Mouse (Mus musculus) MEL (cell line): ENCODE results near the gene Olfr372. TPM values are rescaled to one million over a fixed set of nuclear protein-coding genes. Genes with fewer than 3 reads are reported as not detected.

Experiments used
- DNase-seq: peaks from one replicate; pipeline ENCODE4 v3.0.0; 2011; ENCODE audit warnings: low read depth, low spot score
- H3K27ac ChIP-seq: 2 replicates; pipeline ENCODE4 v1.5.1; 2012; ENCODE audit warnings: low read depth, mild to moderate bottlenecking, control low read depth, low read length, moderate library complexity; ENCODE audit not compliant: control insufficient read depth
- H3K27me3 ChIP-seq, 2 experiments: fragments of 150-350 bp in 1 of 2; sonication (generic) in 1 of 2; 2 replicates each; pipeline ENCODE4 v1.6.1; 2012; ENCODE audit warnings: low read length in 2 of 2, mild to moderate bottlenecking in 2 of 2, improper control_type of control experiment in 1 of 2, moderate library complexity in 1 of 2; ENCODE audit not compliant: insufficient read depth in 2 of 2, control insufficient read depth in 1 of 2
- H3K36me3 ChIP-seq, 2 experiments: 2 replicates each; pipeline ENCODE4 v1.6.1; 2012 to 2014; ENCODE audit warnings: low read length in 2 of 2, improper control_type of control experiment in 1 of 2, inconsistent platforms in 1 of 2, mild to moderate bottlenecking in 1 of 2; ENCODE audit not compliant: insufficient read depth in 2 of 2, control insufficient read depth in 1 of 2
- H3K4me1 ChIP-seq, 2 experiments: fragments of 150-350 bp in 1 of 2; sonication (generic) in 1 of 2; 2 replicates each; pipeline ENCODE4 v1.6.1; 2012; ENCODE audit warnings: low read length in 2 of 2, improper control_type of control experiment in 1 of 2, mild to moderate bottlenecking in 1 of 2; ENCODE audit not compliant: insufficient read depth in 2 of 2, control insufficient read depth in 1 of 2
- H3K4me3 ChIP-seq, 2 experiments: fragments of 150-350 bp in 1 of 2; sonication (generic) in 1 of 2; 2 replicates each; pipeline ENCODE4 v1.5.1; 2012; ENCODE audit warnings: low read depth in 2 of 2, low read length in 2 of 2, mild to moderate bottlenecking in 2 of 2, moderate library complexity in 2 of 2, control low read depth in 1 of 2, improper control_type of control experiment in 1 of 2; ENCODE audit not compliant: control insufficient read depth in 1 of 2, insufficient read depth in 1 of 2
- H3K79me2 ChIP-seq: 2 replicates; pipeline ENCODE4 v1.6.1; 2012; ENCODE audit warnings: mild to moderate bottlenecking, low read length, moderate library complexity; ENCODE audit not compliant: control insufficient read depth, poor library complexity, insufficient read depth
- H3K9ac ChIP-seq: 2 replicates; pipeline ENCODE4 v1.6.1; 2012; ENCODE audit warnings: low read depth, mild to moderate bottlenecking, control low read depth, low read length, moderate library complexity; ENCODE audit not compliant: control insufficient read depth, poor library complexity, severe bottlenecking
- H3K9me3 ChIP-seq: fragments of 150-350 bp; sonication (generic); replicated peaks from 2 replicates; pipeline ENCODE4 v1.6.1; 2012; ENCODE audit warnings: mild to moderate bottlenecking, low read length, improper control_type of control experiment, moderate library complexity; ENCODE audit not compliant: insufficient read depth
- CHD1 ChIP-seq: IDR thresholded peaks from 2 replicates; pipeline ENCODE4 v1.6.1; 2012; ENCODE audit warnings: low read depth, mild to moderate bottlenecking, inconsistent platforms, low read length, improper control_type of control experiment
- CHD2 ChIP-seq: IDR thresholded peaks from 2 replicates; pipeline ENCODE4 v1.6.1; 2011; ENCODE audit warnings: low read length, improper control_type of control experiment
- CTCF ChIP-seq, 3 experiments: IDR thresholded peaks in 2 of 3; conservative IDR thresholded peaks in 1 of 3; 2 replicates each; pipeline ENCODE4 v1.5.1; 2011 to 2012; ENCODE audit warnings: low read length in 3 of 3, low read depth in 2 of 3, mild to moderate bottlenecking in 2 of 3, improper control_type of control experiment in 1 of 3, inconsistent platforms in 1 of 3, mixed read lengths in 1 of 3, moderate library complexity in 1 of 3; ENCODE audit not compliant: control insufficient read depth in 1 of 3, insufficient read depth in 1 of 3, poor library complexity in 1 of 3, severe bottlenecking in 1 of 3
- E2F4 ChIP-seq: IDR thresholded peaks from 2 replicates; pipeline ENCODE4 v1.6.1; 2011; ENCODE audit warnings: low read depth, low read length, improper control_type of control experiment, borderline replicate concordance
- ELF1 ChIP-seq: IDR thresholded peaks from 2 replicates; pipeline ENCODE4 v1.6.1; 2014; ENCODE audit warnings: low read depth, mild to moderate bottlenecking, inconsistent platforms, low read length, improper control_type of control experiment, moderate library complexity
- EP300 ChIP-seq, 2 experiments: IDR thresholded peaks; 2 replicates each; pipeline ENCODE4 v1.6.1; 2011; ENCODE audit warnings: improper control_type of control experiment in 2 of 2, low read length in 2 of 2, low read depth in 1 of 2, mild to moderate bottlenecking in 1 of 2
- ETS1 ChIP-seq: IDR thresholded peaks from 2 replicates; pipeline ENCODE4 v1.6.1; 2012; ENCODE audit warnings: low read depth, mild to moderate bottlenecking, inconsistent platforms, low read length, improper control_type of control experiment, moderate library complexity
- GABPA ChIP-seq: IDR thresholded peaks from 2 replicates; pipeline ENCODE4 v1.6.1; 2012; ENCODE audit warnings: low read depth, mild to moderate bottlenecking, inconsistent platforms, low read length, improper control_type of control experiment, moderate library complexity
- HCFC1 ChIP-seq: IDR thresholded peaks from 2 replicates; pipeline ENCODE4 v1.6.1; 2012; ENCODE audit warnings: low read depth, mild to moderate bottlenecking, inconsistent platforms, low read length, improper control_type of control experiment, moderate library complexity
- JUND ChIP-seq: IDR thresholded peaks from 2 replicates; pipeline ENCODE4 v1.6.1; 2011; ENCODE audit warnings: low read depth, mild to moderate bottlenecking, improper control_type of control experiment, low read length
- MAX ChIP-seq: IDR thresholded peaks from 2 replicates; pipeline ENCODE4 v1.6.1; 2011; ENCODE audit warnings: low read length, improper control_type of control experiment
- MEF2A ChIP-seq: IDR thresholded peaks from 2 replicates; pipeline ENCODE4 v1.6.1; 2014; ENCODE audit warnings: low read depth, mild to moderate bottlenecking, inconsistent platforms, low read length, improper control_type of control experiment; ENCODE audit not compliant: poor library complexity, insufficient replicate concordance, severe bottlenecking; ENCODE audit errors: extremely low read depth
- MXI1 ChIP-seq: IDR thresholded peaks from 2 replicates; pipeline ENCODE4 v1.6.1; 2011; ENCODE audit warnings: mild to moderate bottlenecking, low read depth, low read length, improper control_type of control experiment
- MYB ChIP-seq: IDR thresholded peaks from 2 replicates; pipeline ENCODE4 v1.6.1; 2011; ENCODE audit warnings: mild to moderate bottlenecking, low read depth, low read length, improper control_type of control experiment
- MYC ChIP-seq: IDR thresholded peaks from 2 replicates; pipeline ENCODE4 v1.6.1; 2011; ENCODE audit warnings: low read depth, mild to moderate bottlenecking, low read length, improper control_type of control experiment, moderate library complexity
- NELFE ChIP-seq: IDR thresholded peaks from 2 replicates; pipeline ENCODE4 v1.6.1; 2011; ENCODE audit warnings: low read depth, low read length, improper control_type of control experiment
- RAD21 ChIP-seq: IDR thresholded peaks from 2 replicates; pipeline ENCODE4 v1.6.1; 2011; ENCODE audit warnings: mild to moderate bottlenecking, low read depth, low read length, improper control_type of control experiment
- RCOR1 ChIP-seq: IDR thresholded peaks from 2 replicates; pipeline ENCODE4 v1.6.1; 2012; ENCODE audit warnings: low read depth, mild to moderate bottlenecking, inconsistent platforms, low read length, improper control_type of control experiment
- SIN3A ChIP-seq: IDR thresholded peaks from 2 replicates; pipeline ENCODE4 v1.6.1; 2012; ENCODE audit warnings: low read length, improper control_type of control experiment, inconsistent platforms
- TAL1 ChIP-seq: IDR thresholded peaks from 2 replicates; pipeline ENCODE4 v1.6.1; 2012; ENCODE audit warnings: mild to moderate bottlenecking, inconsistent platforms, low read length, moderate library complexity, mixed read lengths
- UBTF ChIP-seq: IDR thresholded peaks from 2 replicates; pipeline ENCODE4 v1.6.1; 2012; ENCODE audit warnings: low read depth, mild to moderate bottlenecking, inconsistent platforms, low read length, improper control_type of control experiment, moderate library complexity, borderline replicate concordance; ENCODE audit not compliant: insufficient read depth
- USF1 ChIP-seq: IDR thresholded peaks from 2 replicates; pipeline ENCODE4 v1.6.1; 2014; ENCODE audit warnings: low read depth, mild to moderate bottlenecking, inconsistent platforms, low read length, improper control_type of control experiment, moderate library complexity
- USF2 ChIP-seq, 2 experiments: IDR thresholded peaks; 2 replicates each; pipeline ENCODE4 v1.6.1; 2011 to 2012; ENCODE audit warnings: improper control_type of control experiment in 2 of 2, low read length in 2 of 2, borderline replicate concordance in 1 of 2, inconsistent platforms in 1 of 2, low read depth in 1 of 2, mild to moderate bottlenecking in 1 of 2; ENCODE audit not compliant: insufficient read depth in 1 of 2
- ZC3H11A ChIP-seq: IDR thresholded peaks from 2 replicates; pipeline ENCODE4 v1.6.1; 2012; ENCODE audit warnings: low read depth, mild to moderate bottlenecking, inconsistent platforms, low read length, improper control_type of control experiment
- ZKSCAN1 ChIP-seq: IDR thresholded peaks from 2 replicates; pipeline ENCODE4 v1.6.1; 2012; ENCODE audit warnings: low read depth, mild to moderate bottlenecking, inconsistent platforms, low read length, improper control_type of control experiment, moderate library complexity
- polyA plus RNA-seq, 2 experiments: library from polyadenylated mRNA; stranded (reverse) in 1 of 2; unstranded in 1 of 2; fragments of >175 nt in 1 of 2; fragments of >200 nt in 1 of 2; gene quantifications; 2 replicates each; pipeline versions ENCODE4 v1.2.1 to v1.2.4; 2012; ENCODE audit warnings: low replicate concordance in 2 of 2, low read depth in 1 of 2; ENCODE audit not compliant: insufficient read length in 2 of 2, insufficient read depth in 1 of 2, missing spikeins in 1 of 2
- total RNA-seq: library from RNA; depleted of rRNA; stranded (reverse); fragments of 300-350 nt; gene quantifications from 2 replicates; pipeline ENCODE4 v1.2.3, GENCODE M21; 2012

Gene Olfr372
- total and polyA plus RNA-seq, 3 experiments = 0.01 to 0.04 TPM; not detected in 1

DNA sequence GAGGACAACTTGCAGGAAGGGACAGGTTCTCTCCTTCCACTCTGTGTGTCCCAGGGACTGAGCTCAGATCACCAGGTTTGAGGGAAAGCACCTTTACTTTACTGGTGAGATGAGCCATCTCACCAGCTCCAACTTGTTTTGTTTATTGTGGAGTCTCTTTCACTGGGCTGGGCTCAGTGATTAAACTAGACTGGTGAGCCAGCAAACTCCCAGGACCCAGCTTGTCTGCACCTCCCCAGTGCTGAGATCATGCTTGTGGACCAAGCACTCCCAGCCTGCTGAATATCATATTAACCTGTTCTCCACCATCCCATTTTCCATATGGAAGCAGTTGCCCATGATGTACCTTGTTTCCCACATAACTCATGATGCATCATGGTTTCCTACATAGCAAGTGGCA, 38.1 kb upstream of the Olfr372 start:
- Histone ChIP-seq H3K36me3 (no peaks in the 10 kb centered on the region), H3K4me1 (0 out of 4 replicates have a peak, but pooled peaks cover 0 to under 1% of the 10 kb centered on the region in 2 experiments), H3K9me3 (no peaks in the 10 kb centered on the region), H3K27ac (no peak overlapping the region), H3K9ac (no peak overlapping the region), H3K27me3 (no peaks in the 10 kb centered on the region; a peak in 1 of 4 replicates), H3K79me2 (no peaks in the 10 kb centered on the region), H3K4me3 (no peak overlapping the region)
- DNase-seq = no peak
- TF ChIP-seq EP300 (IDR thresholded peaks at IDR 0.05; ENCODE audit: low read depth in 1 of 2, low read length in 2 of 2) (no peak), ETS1 (no peak), MAX (no peak), SIN3A (no peak), E2F4 (no peak), HCFC1 (no peak), UBTF (no peak), MYB (no peak), ELF1 (no peak)

DNA sequence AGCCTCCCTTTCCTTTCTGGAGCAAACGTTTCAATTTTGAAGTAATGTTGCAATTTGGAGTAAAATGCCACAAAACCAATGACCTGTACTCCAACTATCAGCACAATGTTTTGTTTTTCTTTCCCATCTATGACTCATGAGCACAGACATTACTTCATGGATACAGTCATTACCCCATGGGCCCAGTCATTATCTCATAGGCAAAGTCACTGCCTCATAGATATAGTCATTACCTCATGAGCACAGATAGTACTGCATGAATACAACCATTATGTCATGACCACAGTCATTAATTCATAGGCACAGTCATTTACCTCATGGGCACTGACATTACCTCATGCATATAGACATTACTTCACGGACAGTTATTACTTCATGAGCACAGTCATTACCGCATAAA, 35.1 kb upstream of the Olfr372 start:
- no peak for TF ChIP-seq HCFC1
- no peak for TF ChIP-seq MXI1
- TF ChIP-seq USF2 (IDR thresholded peaks at IDR 0.05; ENCODE audit: borderline replicate concordance in 1 of 2, insufficient read depth in 1 of 2, low read depth in 1 of 2, low read length in 2 of 2) = no peak
- no peak for TF ChIP-seq ZC3H11A
- TF ChIP-seq MYC = no peak
- TF ChIP-seq TAL1 = no peak
- Histone ChIP-seq H3K4me3 (no peak overlapping the region), H3K36me3 (no peaks in the 10 kb centered on the region), H3K79me2 (no peaks in the 10 kb centered on the region), H3K27ac (no peak overlapping the region), H3K27me3 (no peaks in the 10 kb centered on the region; a peak in 1 of 4 replicates), H3K4me1 (peaks cover 0 to 7% of the 10 kb centered on the region in 2 experiments; a peak in 1 of 4 replicates), H3K9me3 (no peaks in the 10 kb centered on the region), H3K9ac (no peak overlapping the region)
- no peak for DNase-seq

- no peaks in the 10 kb centered on the region; a peak in 1 of 4 replicates for H3K27me3 ChIP-seq
- H3K4me1 ChIP-seq = peaks cover 0 to 7% of the 10 kb centered on the region in 2 experiments; a peak in 1 of 4 replicates
- no peaks in the 10 kb centered on the region for H3K79me2 ChIP-seq
- H3K36me3 ChIP-seq = no peaks in the 10 kb centered on the region
- H3K9ac ChIP-seq = no peak overlapping the region
- no peak overlapping the region for H3K27ac ChIP-seq
- no peaks in the 10 kb centered on the region for H3K9me3 ChIP-seq
- DNase-seq = no peak
- H3K4me3 ChIP-seq = no peak overlapping the region
- TF ChIP-seq CHD2 (no peak), EP300 (IDR thresholded peaks at IDR 0.05; ENCODE audit: low read depth in 1 of 2, low read length in 2 of 2) (no peak), NELFE (no peak), USF1 (no peak), SIN3A (no peak), ETS1 (no peak), JUND (no peak), MEF2A (no peak), RAD21 (no peak), RCOR1 (no peak), ELF1 (no peak), CHD1 (no peak), GABPA (no peak), MAX (no peak), ZKSCAN1 (no peak), CTCF (IDR thresholded peaks at IDR 0.05 in 2 of 3, conservative IDR thresholded peaks at IDR 0.05 in 1 of 3; ENCODE audit: control insufficient read depth in 1 of 3, insufficient read depth in 1 of 3, low read depth in 2 of 3, low read length in 3 of 3, poor library complexity in 1 of 3, severe bottlenecking in 1 of 3) (no peak)
Observed at GRCm38 (mm10) chr8:72006763-72007162, 34.3 kb upstream of the Olfr372 start.
